Mouse (Mus musculus): ENCODE measurements at regions not wholly inside any gene's neighbourhood (a gene's known extent, or its start where the extent isn't known, plus 50 kb on each side); places are given as distances from the start of the nearest gene placed in this dataset.
"Not testable (repeated sequence)": the region's sequence is repeated elsewhere in the genome, so short reads cannot be mapped to it uniquely, and the experiment has no call there.

DNA sequence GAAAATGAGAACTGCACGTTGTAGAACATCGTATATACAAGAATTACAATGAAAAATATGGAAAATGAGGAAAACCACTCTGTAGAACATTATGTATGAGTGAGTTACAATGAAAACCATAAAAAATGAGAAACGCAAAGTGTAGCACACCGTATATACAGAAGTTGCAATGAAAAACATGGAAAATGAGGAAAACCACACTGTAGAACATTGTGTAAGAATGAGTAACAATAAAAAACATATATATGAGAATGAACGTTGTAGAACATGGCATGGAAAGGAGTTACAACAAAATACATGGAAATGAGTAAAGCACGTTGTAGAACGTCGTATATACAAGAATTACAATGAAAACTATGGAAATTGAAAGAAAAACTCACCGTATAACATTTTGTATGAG is 378.6 kb downstream of the Gm3376 start:
- DNase-seq (ENCODE audit: low spot score in 2 of 2), result peak in 1 of 2 experiments; percentile 5

DNA sequence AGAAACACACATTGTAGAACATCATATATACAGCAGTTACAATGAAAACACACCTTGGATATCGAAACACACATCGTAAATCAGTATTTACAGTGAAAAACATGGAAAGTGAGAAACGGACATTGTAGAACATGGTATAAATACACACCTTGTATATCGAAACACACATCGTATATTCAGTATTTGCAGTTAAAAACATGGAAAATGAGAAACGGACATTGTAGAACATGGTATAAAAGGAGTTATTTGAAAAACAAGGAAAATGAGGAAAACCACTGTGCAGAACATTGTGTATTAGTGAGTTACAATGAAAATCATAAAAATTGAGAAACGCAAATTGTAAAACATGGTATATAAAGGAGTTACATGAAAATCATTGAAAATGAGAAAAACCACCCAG is 379.2 kb downstream of the Gm3376 start:
- DNase-seq (ENCODE audit: low spot score in 2 of 2), result not testable (repeated sequence)

- DNase-seq (ENCODE audit: low spot score in 2 of 2), result not testable (repeated sequence)
Observed at GRCm38 (mm10) chrY:4152998-4153397, 381.5 kb downstream of the Gm3376 start.

DNA sequence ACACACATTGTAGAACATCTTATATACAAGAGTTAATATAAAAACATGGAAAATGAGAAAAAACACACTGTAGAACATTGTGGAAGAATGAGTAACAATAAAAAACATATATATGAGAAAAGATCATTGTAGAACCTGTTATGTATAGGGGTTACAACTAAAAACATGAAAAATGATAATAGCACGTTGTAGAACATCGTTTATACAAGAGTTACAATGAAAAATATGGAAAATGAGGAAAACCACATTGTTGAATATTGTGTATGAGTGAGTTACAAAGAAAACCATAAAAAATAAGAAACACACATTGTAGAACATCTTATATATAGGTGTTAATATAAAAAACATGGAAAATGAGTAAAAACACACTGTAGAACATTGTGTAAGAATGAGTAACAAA is 388.9 kb downstream of the Gm3376 start:
- DNase-seq (ENCODE audit: low spot score in 2 of 2), result no peak
